Mouse (Mus musculus): ENCODE measurements around the gene Iqsec1. TPM values are rescaled to one million over a fixed set of nuclear protein-coding genes. Genes with fewer than 3 reads are reported as not detected.

Gene Iqsec1
- polyA plus RNA-seq, 1 experiment, result 191 TPM

GRCm38 (mm10) chr6:90772120-90772519, 216.4 kb downstream of the Iqsec1 start:
- TF ChIP-seq CTCF (IDR thresholded peaks at IDR 0.05; ENCODE audit: insufficient read depth, low read length) (no peak), POLR2A (IDR thresholded peaks at IDR 0.05; ENCODE audit: borderline replicate concordance, extremely low read depth, low read depth, low read length) (no peak)
- DNase-seq, result no peak
- WGBS, result 68% methylated on average over 5 of the region's 5 CpGs

GRCm38 (mm10) chr6:90768526-90768925, 220.0 kb downstream of the Iqsec1 start:
- TF ChIP-seq CTCF (IDR thresholded peaks at IDR 0.05; ENCODE audit: insufficient read depth, low read length), result no peak
- TF ChIP-seq POLR2A (IDR thresholded peaks at IDR 0.05; ENCODE audit: borderline replicate concordance, extremely low read depth, low read depth, low read length), result no peak
- 70% methylated on average over 2 of the region's 2 CpGs for WGBS
- H3K4me3 ChIP-seq (replicated peaks; ENCODE audit: extremely low read depth, low read depth, low read length), result no peak overlapping the region
- H3K4me1 ChIP-seq (ENCODE audit: control insufficient read depth, insufficient read depth, low read length), result no peaks in the 10 kb centered on the region
- DNase-seq, result no peak

More at GRCm38 (mm10) chr6:90772120-90772519, 216.4 kb downstream of the Iqsec1 start:
- Histone ChIP-seq H3K4me1 (ENCODE audit: control insufficient read depth, insufficient read depth, low read length) (no peaks in the 10 kb centered on the region), H3K4me3 (replicated peaks; ENCODE audit: extremely low read depth, low read depth, low read length) (no peak overlapping the region)

GRCm38 (mm10) chr6:90767874-90768273, 220.6 kb downstream of the Iqsec1 start:
- DNase-seq, result no peak
- WGBS, result 93% methylated on average over 1 of the region's 1 CpGs
- Histone ChIP-seq H3K4me3 (replicated peaks; ENCODE audit: extremely low read depth, low read depth, low read length) (no peak overlapping the region), H3K4me1 (ENCODE audit: control insufficient read depth, insufficient read depth, low read length) (no peaks in the 10 kb centered on the region)
- TF ChIP-seq POLR2A (IDR thresholded peaks at IDR 0.05; ENCODE audit: borderline replicate concordance, extremely low read depth, low read depth, low read length), result no peak
- TF ChIP-seq CTCF (IDR thresholded peaks at IDR 0.05; ENCODE audit: insufficient read depth, low read length), result no peak

DNA sequence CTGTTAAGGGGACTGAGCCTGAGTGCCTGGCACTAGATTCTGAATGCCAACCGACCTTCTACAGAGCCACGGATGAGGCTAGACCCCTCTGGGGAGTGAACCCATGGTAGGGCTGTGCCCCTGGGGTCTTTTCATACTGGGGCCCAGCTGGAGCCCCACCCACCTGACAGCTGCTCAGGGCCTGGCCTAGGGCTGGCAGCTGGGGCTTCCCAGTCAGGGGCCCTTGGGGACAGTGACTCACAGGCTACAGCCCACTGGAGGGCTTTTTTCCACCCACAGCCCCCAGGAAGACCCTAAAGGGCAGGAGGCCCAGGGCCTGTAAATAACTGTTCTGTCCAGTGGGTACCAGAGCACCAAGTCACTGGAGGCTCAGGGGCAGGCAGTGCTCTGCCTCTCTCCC, 223.7 kb downstream of the Iqsec1 start:
- H3K4me3 ChIP-seq (replicated peaks; ENCODE audit: extremely low read depth, low read depth, low read length), result no peak overlapping the region
- H3K4me1 ChIP-seq (ENCODE audit: control insufficient read depth, insufficient read depth, low read length), result no peaks in the 10 kb centered on the region
- WGBS, result 83% methylated on average over 2 of the region's 2 CpGs
- no peak for DNase-seq
- TF ChIP-seq POLR2A (IDR thresholded peaks at IDR 0.05; ENCODE audit: borderline replicate concordance, extremely low read depth, low read depth, low read length), result no peak
- TF ChIP-seq CTCF (IDR thresholded peaks at IDR 0.05; ENCODE audit: insufficient read depth, low read length), result no peak

GRCm38 (mm10) chr6:90763959-90764591, 224.4 kb downstream of the Iqsec1 start:
- 17% methylated on average over 18 of the region's 18 CpGs for WGBS
- peak overlapping the region; percentile 32 for H3K4me3 ChIP-seq (replicated peaks; ENCODE audit: extremely low read depth, low read depth, low read length)
- DNase-seq, result peak; percentile 58
- TF ChIP-seq CTCF (IDR thresholded peaks at IDR 0.05; ENCODE audit: insufficient read depth, low read length) (no peak), POLR2A (IDR thresholded peaks at IDR 0.05; ENCODE audit: borderline replicate concordance, extremely low read depth, low read depth, low read length) (peak; percentile 46; the same call in 1 of the 2 replicates)
- H3K4me1 ChIP-seq (ENCODE audit: control insufficient read depth, insufficient read depth, low read length), result no peaks in the 10 kb centered on the region

DNA sequence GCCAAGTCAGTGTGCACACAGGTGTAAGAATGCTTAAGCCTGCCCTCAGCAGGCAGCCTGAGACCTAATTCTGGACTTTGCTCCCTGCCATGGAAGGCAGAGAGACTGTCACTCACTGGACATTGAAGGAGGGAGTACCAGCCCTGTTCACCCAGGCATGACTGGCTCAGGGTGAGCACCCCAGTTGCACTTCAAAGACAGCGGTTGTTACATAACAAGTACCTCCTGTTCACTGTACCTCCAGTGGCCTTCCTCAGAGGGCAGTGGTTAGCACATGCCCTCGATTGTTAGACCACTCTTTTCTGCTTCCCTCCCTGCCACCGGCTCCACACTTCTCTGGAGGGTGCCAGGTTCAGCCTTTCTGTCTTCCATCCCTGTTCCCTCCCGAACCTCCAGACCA, 225.2 kb downstream of the Iqsec1 start:
- TF ChIP-seq POLR2A (IDR thresholded peaks at IDR 0.05; ENCODE audit: borderline replicate concordance, extremely low read depth, low read depth, low read length) (no peak), CTCF (IDR thresholded peaks at IDR 0.05; ENCODE audit: insufficient read depth, low read length) (no peak)
- H3K4me1 ChIP-seq (ENCODE audit: control insufficient read depth, insufficient read depth, low read length), result no peaks in the 10 kb centered on the region
- 68% methylated on average over 4 of the region's 4 CpGs for WGBS
- peak overlapping the region; percentile 63 for H3K4me3 ChIP-seq (replicated peaks; ENCODE audit: extremely low read depth, low read depth, low read length)
- no peak for DNase-seq

DNA sequence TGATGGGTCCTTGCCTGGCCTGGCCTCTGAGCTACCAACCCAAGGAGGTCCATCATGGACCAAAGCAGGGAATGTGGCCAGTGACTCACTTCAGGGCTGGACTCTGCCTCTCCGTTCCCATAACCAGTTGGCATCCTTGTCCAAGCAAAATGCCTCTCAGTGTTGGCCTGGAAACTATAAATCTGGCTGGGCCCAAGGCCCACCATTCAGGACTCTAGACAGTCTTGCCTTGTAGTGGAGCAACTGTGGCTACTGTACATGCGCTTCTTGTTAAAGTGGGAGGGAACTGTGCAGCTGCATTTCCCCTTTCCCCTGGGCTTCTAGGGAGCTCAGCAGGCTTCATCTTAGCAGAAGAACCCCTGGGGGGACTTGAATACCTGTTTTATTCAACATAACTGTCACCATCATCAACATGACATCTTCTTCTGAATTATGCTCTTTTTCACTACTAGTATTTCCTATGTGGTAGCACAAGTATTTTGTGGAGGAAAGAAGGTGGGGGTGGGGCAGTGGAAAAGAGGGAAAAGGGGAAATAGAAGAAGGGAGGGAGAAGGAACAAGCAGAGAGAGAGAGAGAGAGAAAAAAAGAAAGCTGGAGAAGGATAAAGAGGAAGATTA, 226.3 kb downstream of the Iqsec1 start:
- Histone ChIP-seq H3K4me3 (replicated peaks; ENCODE audit: extremely low read depth, low read depth, low read length) (no peak overlapping the region), H3K4me1 (ENCODE audit: control insufficient read depth, insufficient read depth, low read length) (no peaks in the 10 kb centered on the region)
- no peak for TF ChIP-seq POLR2A (IDR thresholded peaks at IDR 0.05; ENCODE audit: borderline replicate concordance, extremely low read depth, low read depth, low read length)
- no peak for TF ChIP-seq CTCF (IDR thresholded peaks at IDR 0.05; ENCODE audit: insufficient read depth, low read length)
- WGBS, result 80% methylated on average over 2 of the region's 2 CpGs
- no peak for DNase-seq

- TF ChIP-seq POLR2A (IDR thresholded peaks at IDR 0.05; ENCODE audit: borderline replicate concordance, extremely low read depth, low read depth, low read length), result no peak
- TF ChIP-seq CTCF (IDR thresholded peaks at IDR 0.05; ENCODE audit: insufficient read depth, low read length), result no peak
- WGBS, result 88% methylated on average over 4 of the region's 4 CpGs
- Histone ChIP-seq H3K4me1 (ENCODE audit: control insufficient read depth, insufficient read depth, low read length) (peaks cover 2% of the 10 kb centered on the region; the same call in 1 of the 2 replicates), H3K4me3 (replicated peaks; ENCODE audit: extremely low read depth, low read depth, low read length) (no peak overlapping the region)
- DNase-seq, result no peak
Measured at GRCm38 (mm10) chr6:90761301-90762056, 227.0 kb downstream of the Iqsec1 start.

DNA sequence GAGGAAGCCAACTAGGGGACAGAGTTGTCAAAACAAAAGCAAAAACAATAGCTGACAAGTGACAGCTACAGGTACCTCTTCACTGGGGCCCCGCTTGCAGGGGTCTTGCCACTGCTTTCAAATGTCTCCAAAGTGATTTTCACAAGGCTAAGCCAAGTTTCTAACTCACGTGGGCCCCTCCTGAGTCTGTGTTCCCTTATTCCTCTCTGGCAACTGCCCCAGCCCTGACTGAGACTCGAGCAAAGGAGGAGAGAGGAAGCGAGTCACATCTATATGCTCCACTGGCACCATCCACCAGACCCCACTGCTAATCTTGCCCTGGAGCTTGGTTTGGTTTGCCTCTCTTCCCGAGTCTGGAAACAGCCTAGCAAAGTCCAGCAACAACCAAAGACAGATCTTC, 227.6 kb downstream of the Iqsec1 start:
- no peak for DNase-seq
- WGBS, result 69% methylated on average over 5 of the region's 5 CpGs
- TF ChIP-seq POLR2A (IDR thresholded peaks at IDR 0.05; ENCODE audit: borderline replicate concordance, extremely low read depth, low read depth, low read length) (no peak), CTCF (IDR thresholded peaks at IDR 0.05; ENCODE audit: insufficient read depth, low read length) (no peak)

More for the DNA sequence above, 227.6 kb downstream of the Iqsec1 start:
- Histone ChIP-seq H3K4me1 (ENCODE audit: control insufficient read depth, insufficient read depth, low read length) (peaks cover 2% of the 10 kb centered on the region; the same call in 1 of the 2 replicates), H3K4me3 (replicated peaks; ENCODE audit: extremely low read depth, low read depth, low read length) (no peak overlapping the region)
